Mouse (Mus musculus) CH12.LX (cell line): ENCODE results near the gene Jmjd8.

Experiments used
- CHD1 ChIP-seq: IDR thresholded peaks from 2 replicates; pipeline ENCODE4 v1.6.1; 2012; ENCODE audit warnings: low read depth, low read length, improper control_type of control experiment, inconsistent platforms
- CHD2 ChIP-seq: IDR thresholded peaks from 2 replicates; pipeline ENCODE4 v1.6.1; 2011; ENCODE audit warnings: low read length, improper control_type of control experiment
- CTCF ChIP-seq, 2 experiments: IDR thresholded peaks in 1 of 2; conservative IDR thresholded peaks in 1 of 2; 2 replicates each; pipeline ENCODE4 v1.5.1; 2011 to 2012; ENCODE audit warnings: low read depth in 2 of 2, low read length in 2 of 2, improper control_type of control experiment in 1 of 2, inconsistent platforms in 1 of 2, mild to moderate bottlenecking in 1 of 2, moderate library complexity in 1 of 2
- E2F4 ChIP-seq: IDR thresholded peaks from 2 replicates; pipeline ENCODE4 v1.6.1; 2011; ENCODE audit warnings: low read depth, low read length, improper control_type of control experiment; ENCODE audit not compliant: insufficient replicate concordance
- JUN ChIP-seq: IDR thresholded peaks from 2 replicates; pipeline ENCODE4 v1.6.1; 2011; ENCODE audit warnings: low read depth, mild to moderate bottlenecking, low read length, improper control_type of control experiment, moderate library complexity; ENCODE audit not compliant: insufficient read depth
- MAZ ChIP-seq: IDR thresholded peaks from 2 replicates; pipeline ENCODE4 v1.6.1; 2012; ENCODE audit warnings: low read depth, mild to moderate bottlenecking, inconsistent platforms, low read length, improper control_type of control experiment, moderate library complexity
- MEF2A ChIP-seq: IDR thresholded peaks from 2 replicates; pipeline ENCODE4 v1.6.1; 2014; ENCODE audit warnings: low read depth, mild to moderate bottlenecking, inconsistent platforms, low read length, improper control_type of control experiment, borderline replicate concordance
- NRF1 ChIP-seq: IDR thresholded peaks from 2 replicates; pipeline ENCODE4 v1.6.1; 2014; ENCODE audit warnings: low read depth, mild to moderate bottlenecking, inconsistent platforms, low read length, improper control_type of control experiment, moderate library complexity
- POLR2A ChIP-seq: IDR thresholded peaks from 2 replicates; pipeline ENCODE4 v1.6.1; 2011; ENCODE audit warnings: low read depth, mild to moderate bottlenecking, improper control_type of control experiment, low read length
- RCOR1 ChIP-seq: conservative IDR thresholded peaks from 2 replicates; pipeline ENCODE4 v1.6.1; 2012; ENCODE audit warnings: low read depth, mild to moderate bottlenecking, inconsistent platforms, low read length, improper control_type of control experiment
- SIN3A ChIP-seq: IDR thresholded peaks from 2 replicates; pipeline ENCODE4 v1.6.1; 2012; ENCODE audit warnings: low read length, improper control_type of control experiment, inconsistent platforms

DNA sequence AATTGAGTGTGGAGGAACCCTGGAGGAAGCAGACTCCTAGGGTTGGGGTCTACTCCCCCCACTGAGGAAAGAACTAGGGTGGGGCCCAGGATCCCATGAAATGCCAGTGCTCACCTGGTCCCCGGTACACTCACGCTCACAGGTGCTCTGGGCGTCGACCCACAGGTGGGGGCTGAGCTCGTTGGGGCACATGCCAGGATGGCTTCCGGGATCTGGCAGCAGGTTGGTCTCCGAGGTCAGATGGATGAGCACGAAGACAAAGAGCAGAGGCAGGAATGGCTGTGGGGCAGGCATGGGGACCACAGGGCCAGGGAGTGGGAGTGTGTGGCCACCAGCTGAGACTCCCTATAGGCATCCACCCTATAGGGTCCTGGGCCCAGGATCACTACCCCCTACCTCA, 51.1 kb downstream of the Jmjd8 start:
- no peak for TF ChIP-seq CHD2
- TF ChIP-seq E2F4, result no peak
- no peak for TF ChIP-seq CTCF (conservative IDR thresholded peaks at IDR 0.05 in 1 of 2, IDR thresholded peaks at IDR 0.05 in 1 of 2; ENCODE audit: low read depth in 2 of 2, low read length in 2 of 2)
- TF ChIP-seq MEF2A, result no peak
- TF ChIP-seq POLR2A, result no peak
- no peak for TF ChIP-seq NRF1
- no peak for TF ChIP-seq RCOR1
- no peak for TF ChIP-seq MAZ
- TF ChIP-seq CHD1, result no peak
- TF ChIP-seq SIN3A, result no peak
- TF ChIP-seq JUN, result no peak
